Mouse (Mus musculus): ENCODE results near the gene Prkaca. TPM values are rescaled to one million over a fixed set of nuclear protein-coding genes. Genes with fewer than 3 reads are reported as not detected.
"Not testable (repeated sequence)": the region's sequence is repeated elsewhere in the genome, so short reads cannot be mapped to it uniquely, and the experiment has no call there.

Gene Prkaca
- polyA plus RNA-seq, 1 experiment, result 75.1 TPM

DNA sequence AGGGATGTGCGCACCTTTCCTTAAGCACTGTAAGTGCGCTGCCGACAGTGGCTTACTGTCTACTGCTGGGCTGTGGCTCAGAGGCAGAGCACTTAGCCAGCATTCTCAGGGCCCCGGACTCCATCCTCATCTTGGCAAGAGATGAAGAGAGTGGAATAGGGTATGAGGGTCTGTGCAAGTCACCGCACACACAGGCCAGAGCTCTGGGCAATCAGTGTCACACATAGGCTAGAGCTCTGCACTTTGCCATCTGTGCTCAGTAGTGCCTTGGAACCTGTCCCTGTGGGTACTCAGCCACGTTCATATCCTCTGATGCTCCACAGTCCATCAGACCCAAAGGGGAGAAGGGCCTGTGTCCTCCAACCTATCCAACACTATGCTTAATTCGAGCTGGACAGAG, 8.7 kb downstream of the Prkaca start:
- TF ChIP-seq MYOG (IDR thresholded peaks at IDR 0.05; ENCODE audit: control insufficient read depth, extremely low read depth, insufficient read length) (no peak), FOSL1 (IDR thresholded peaks at IDR 0.05; ENCODE audit: insufficient read depth, low read length, poor library complexity, severe bottlenecking) (no peak), USF1 (IDR thresholded peaks at IDR 0.05; ENCODE audit: low read depth) (no peak), CEBPB (IDR thresholded peaks at IDR 0.05; ENCODE audit: low read depth) (no peak), MAX (IDR thresholded peaks at IDR 0.05) (no peak), MYOD1 (IDR thresholded peaks at IDR 0.05; ENCODE audit: control insufficient read depth, insufficient read length, low read depth) (no peak), CTCF (IDR thresholded peaks at IDR 0.05; ENCODE audit: control insufficient read depth, insufficient read depth, insufficient read length) (no peak)
- Histone ChIP-seq H3ac (ENCODE audit: control insufficient read depth, insufficient read length, low read depth) (no peak overlapping the region), H3K79me2 (ENCODE audit: control insufficient read depth, insufficient read depth) (peaks cover 14% of the 10 kb centered on the region), H3K27me3 (ENCODE audit: control insufficient read depth, insufficient read depth, insufficient read length) (no peaks in the 10 kb centered on the region), H3K36me3 (ENCODE audit: control insufficient read depth, insufficient read depth) (peaks cover 32% of the 10 kb centered on the region), H3K4me3 (ENCODE audit: insufficient read depth, poor library complexity, severe bottlenecking) (no peak overlapping the region), H3K79me3 (ENCODE audit: low read depth) (no peaks in the 10 kb centered on the region)

DNA sequence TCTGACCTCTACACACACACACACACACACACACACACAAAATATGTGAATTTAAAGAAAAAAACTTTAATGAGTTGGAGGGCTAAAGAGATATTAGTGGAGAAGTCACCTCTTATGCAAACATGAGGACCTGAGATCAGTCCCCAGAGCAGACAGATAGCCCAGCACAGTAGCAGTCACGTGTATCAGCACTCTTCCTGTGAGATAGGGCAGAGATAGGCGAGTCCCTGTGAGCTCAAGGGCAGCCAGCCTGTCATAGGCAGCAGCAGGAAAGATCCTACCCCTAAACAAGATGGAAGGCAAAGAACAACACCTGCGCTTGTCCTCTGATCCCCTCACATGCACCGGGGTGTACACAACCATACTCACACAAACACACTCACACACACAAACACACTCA, 9.7 kb downstream of the Prkaca start:
- H3K79me3 ChIP-seq (ENCODE audit: low read depth), result no peaks in the 10 kb centered on the region
- no peak overlapping the region for H3K4me3 ChIP-seq (ENCODE audit: insufficient read depth, poor library complexity, severe bottlenecking)
- peaks cover 5% of the 10 kb centered on the region for H3K79me2 ChIP-seq (ENCODE audit: control insufficient read depth, insufficient read depth)
- peaks cover 40% of the 10 kb centered on the region for H3K36me3 ChIP-seq (ENCODE audit: control insufficient read depth, insufficient read depth)
- no peak for TF ChIP-seq USF1 (IDR thresholded peaks at IDR 0.05; ENCODE audit: low read depth)
- TF ChIP-seq MYOG (IDR thresholded peaks at IDR 0.05; ENCODE audit: control insufficient read depth, extremely low read depth, insufficient read length), result no peak
- TF ChIP-seq MAX (IDR thresholded peaks at IDR 0.05), result no peak
- TF ChIP-seq FOSL1 (IDR thresholded peaks at IDR 0.05; ENCODE audit: insufficient read depth, low read length, poor library complexity, severe bottlenecking), result no peak
- no peak for TF ChIP-seq MYOD1 (IDR thresholded peaks at IDR 0.05; ENCODE audit: control insufficient read depth, insufficient read length, low read depth)
- TF ChIP-seq CTCF (IDR thresholded peaks at IDR 0.05; ENCODE audit: control insufficient read depth, insufficient read depth, insufficient read length), result no peak
- TF ChIP-seq CEBPB (IDR thresholded peaks at IDR 0.05; ENCODE audit: low read depth), result no peak
- H3ac ChIP-seq (ENCODE audit: control insufficient read depth, insufficient read length, low read depth), result no peak overlapping the region
- H3K27me3 ChIP-seq (ENCODE audit: control insufficient read depth, insufficient read depth, insufficient read length), result no peaks in the 10 kb centered on the region

- not testable (repeated sequence) for H3ac ChIP-seq (ENCODE audit: control insufficient read depth, insufficient read length, low read depth); H3K27me3 ChIP-seq (ENCODE audit: control insufficient read depth, insufficient read depth, insufficient read length); H3K4me3 ChIP-seq (ENCODE audit: insufficient read depth, poor library complexity, severe bottlenecking); H3K79me2 ChIP-seq (ENCODE audit: control insufficient read depth, insufficient read depth); H3K79me3 ChIP-seq (ENCODE audit: low read depth)
- H3K36me3 ChIP-seq (ENCODE audit: control insufficient read depth, insufficient read depth), result peaks cover 48% of the 10 kb centered on the region
Observed at GRCm38 (mm10) chr8:83983222-83983621, 10.4 kb downstream of the Prkaca start.

GRCm38 (mm10) chr8:83989243-83989642, 16.4 kb downstream of the Prkaca start:
- no peak for TF ChIP-seq CEBPB (IDR thresholded peaks at IDR 0.05; ENCODE audit: low read depth)
- TF ChIP-seq MYOG (IDR thresholded peaks at IDR 0.05; ENCODE audit: control insufficient read depth, extremely low read depth, insufficient read length), result no peak
- no peak for TF ChIP-seq CTCF (IDR thresholded peaks at IDR 0.05; ENCODE audit: control insufficient read depth, insufficient read depth, insufficient read length)
- no peak for TF ChIP-seq FOSL1 (IDR thresholded peaks at IDR 0.05; ENCODE audit: insufficient read depth, low read length, poor library complexity, severe bottlenecking)
- TF ChIP-seq MAX (IDR thresholded peaks at IDR 0.05), result no peak
- TF ChIP-seq MYOD1 (IDR thresholded peaks at IDR 0.05; ENCODE audit: control insufficient read depth, insufficient read length, low read depth), result no peak
- TF ChIP-seq USF1 (IDR thresholded peaks at IDR 0.05; ENCODE audit: low read depth), result no peak
- no peaks in the 10 kb centered on the region for H3K79me3 ChIP-seq (ENCODE audit: low read depth)
- H3K79me2 ChIP-seq (ENCODE audit: control insufficient read depth, insufficient read depth), result no peaks in the 10 kb centered on the region
- no peaks in the 10 kb centered on the region for H3K27me3 ChIP-seq (ENCODE audit: control insufficient read depth, insufficient read depth, insufficient read length)
- H3K36me3 ChIP-seq (ENCODE audit: control insufficient read depth, insufficient read depth), result peaks cover 55% of the 10 kb centered on the region
- no peak overlapping the region for H3ac ChIP-seq (ENCODE audit: control insufficient read depth, insufficient read length, low read depth)
- H3K4me3 ChIP-seq (ENCODE audit: insufficient read depth, poor library complexity, severe bottlenecking), result no peak overlapping the region

DNA sequence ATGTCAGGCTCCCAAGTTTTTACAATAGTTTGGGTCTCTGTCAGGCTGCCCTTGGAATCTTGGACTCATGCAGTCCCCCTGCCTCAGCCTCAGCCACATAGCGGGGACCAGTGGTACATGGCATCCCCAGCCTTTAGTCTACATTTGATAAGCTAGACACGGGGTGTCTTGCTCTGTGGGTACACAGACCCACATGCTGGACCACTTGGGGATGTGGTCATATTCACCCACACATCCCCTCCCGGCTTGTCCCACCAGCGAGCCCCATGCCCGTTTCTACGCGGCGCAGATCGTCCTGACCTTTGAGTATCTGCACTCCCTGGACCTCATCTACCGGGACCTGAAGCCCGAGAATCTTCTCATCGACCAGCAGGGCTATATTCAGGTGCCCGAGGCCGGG, 17.4 kb downstream of the Prkaca start:
- Histone ChIP-seq H3ac (ENCODE audit: control insufficient read depth, insufficient read length, low read depth) (no peak overlapping the region), H3K79me3 (ENCODE audit: low read depth) (no peaks in the 10 kb centered on the region), H3K4me3 (ENCODE audit: insufficient read depth, poor library complexity, severe bottlenecking) (no peak overlapping the region), H3K79me2 (ENCODE audit: control insufficient read depth, insufficient read depth) (no peaks in the 10 kb centered on the region), H3K27me3 (ENCODE audit: control insufficient read depth, insufficient read depth, insufficient read length) (no peaks in the 10 kb centered on the region), H3K36me3 (ENCODE audit: control insufficient read depth, insufficient read depth) (peaks cover 60% of the 10 kb centered on the region)
- TF ChIP-seq MYOD1 (IDR thresholded peaks at IDR 0.05; ENCODE audit: control insufficient read depth, insufficient read length, low read depth), result no peak
- no peak for TF ChIP-seq MAX (IDR thresholded peaks at IDR 0.05)
- TF ChIP-seq FOSL1 (IDR thresholded peaks at IDR 0.05; ENCODE audit: insufficient read depth, low read length, poor library complexity, severe bottlenecking), result no peak
- no peak for TF ChIP-seq USF1 (IDR thresholded peaks at IDR 0.05; ENCODE audit: low read depth)
- TF ChIP-seq CTCF (IDR thresholded peaks at IDR 0.05; ENCODE audit: control insufficient read depth, insufficient read depth, insufficient read length), result no peak
- TF ChIP-seq CEBPB (IDR thresholded peaks at IDR 0.05; ENCODE audit: low read depth), result no peak
- no peak for TF ChIP-seq MYOG (IDR thresholded peaks at IDR 0.05; ENCODE audit: control insufficient read depth, extremely low read depth, insufficient read length)

DNA sequence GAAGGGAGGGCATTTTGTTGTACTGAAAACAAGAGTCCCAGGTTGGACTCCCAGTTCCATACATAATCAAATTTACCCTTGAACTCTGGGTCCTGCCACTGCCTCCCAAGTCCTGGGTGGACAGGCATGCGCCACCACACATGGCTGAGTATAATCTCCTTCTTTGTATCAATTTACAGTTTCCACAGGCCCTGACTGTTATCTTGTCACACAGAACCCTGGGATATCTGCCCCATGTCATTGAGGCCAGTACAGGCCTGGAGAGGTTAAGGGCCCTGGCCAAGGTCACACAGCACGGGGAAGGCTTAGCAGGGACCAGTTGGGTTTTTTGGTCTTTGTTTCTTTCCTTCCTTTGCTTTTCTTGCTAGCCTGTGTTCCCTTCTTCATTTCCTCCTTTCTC, 19.7 kb downstream of the Prkaca start:
- Histone ChIP-seq H3ac (ENCODE audit: control insufficient read depth, insufficient read length, low read depth) (no peak overlapping the region), H3K79me3 (ENCODE audit: low read depth) (no peaks in the 10 kb centered on the region), H3K79me2 (ENCODE audit: control insufficient read depth, insufficient read depth) (no peaks in the 10 kb centered on the region), H3K27me3 (ENCODE audit: control insufficient read depth, insufficient read depth, insufficient read length) (no peaks in the 10 kb centered on the region), H3K4me3 (ENCODE audit: insufficient read depth, poor library complexity, severe bottlenecking) (no peak overlapping the region), H3K36me3 (ENCODE audit: control insufficient read depth, insufficient read depth) (peaks cover 44% of the 10 kb centered on the region)
- TF ChIP-seq MAX (IDR thresholded peaks at IDR 0.05) (no peak), MYOG (IDR thresholded peaks at IDR 0.05; ENCODE audit: control insufficient read depth, extremely low read depth, insufficient read length) (no peak), FOSL1 (IDR thresholded peaks at IDR 0.05; ENCODE audit: insufficient read depth, low read length, poor library complexity, severe bottlenecking) (no peak), CEBPB (IDR thresholded peaks at IDR 0.05; ENCODE audit: low read depth) (no peak), CTCF (IDR thresholded peaks at IDR 0.05; ENCODE audit: control insufficient read depth, insufficient read depth, insufficient read length) (no peak), USF1 (IDR thresholded peaks at IDR 0.05; ENCODE audit: low read depth) (no peak), MYOD1 (IDR thresholded peaks at IDR 0.05; ENCODE audit: control insufficient read depth, insufficient read length, low read depth) (no peak)
